16 mouse cellular contexts compared by ENCODE assay signal in the genomic region with DNA sequence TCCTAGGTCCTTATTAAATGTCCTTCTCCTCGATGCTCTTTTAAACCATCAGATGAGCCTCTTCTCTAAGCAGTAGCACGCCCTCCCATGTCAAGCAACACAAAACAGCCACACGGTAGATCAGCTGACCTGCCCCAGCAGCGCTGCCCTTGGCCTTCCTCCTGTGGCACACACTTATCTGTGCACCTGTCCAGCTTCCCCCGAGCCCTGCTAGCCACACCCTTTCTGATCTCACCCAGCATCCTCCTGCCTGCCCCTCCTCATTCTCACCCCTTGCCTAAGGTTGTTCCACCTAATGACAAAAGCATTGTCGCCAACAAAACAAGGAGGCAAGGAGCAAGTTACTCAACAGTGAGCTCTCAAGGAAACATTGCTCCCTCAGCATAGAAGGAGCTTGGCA. TPM values are rescaled to one million over a fixed set of nuclear protein-coding genes. Genes with fewer than 3 reads are reported as not detected.
DNase-seq lines count a peak whose midpoint lies in the region; ATAC-seq lines count a peak whose summit lies in the region.
"Had no signal": no experiment of that assay in that cellular context is flagged by ENCODE, and none has a peak within 500 bp of the region (broad histone marks: within the 10 kb centered on the region; RNA-seq: fewer than 3 reads in every experiment).

No protein-coding gene starts in this region.

- 70% methylated on average over 6 of the region's 6 CpGs for WGBS in forebrain, embryonic 10.5 days
- 46% methylated on average over 6 of the region's 6 CpGs for WGBS in forebrain, embryonic 14.5 days
- WGBS in heart, embryonic 13.5 days, result 43% methylated on average over 6 of the region's 6 CpGs
- WGBS in heart, embryonic 11.5 days (ENCODE audit: insufficient replicate concordance), result 58% methylated on average over 6 of the region's 6 CpGs

- no peak for ATAC-seq in forebrain, embryonic 14.5 days
- ATAC-seq in heart, embryonic 13.5 days (ENCODE audit: extremely low read depth, insufficient number of reproducible peaks, low FRiP score, low TSS enrichment), result no peak
- ATAC-seq in heart, embryonic 11.5 days (replicated peaks; ENCODE audit: insufficient number of reproducible peaks, low FRiP score, low TSS enrichment), result no peak
- no peak for ATAC-seq in megakaryocyte, adult 5-6 weeks (ENCODE audit: poor library complexity, severe bottlenecking)
- no peak for ATAC-seq in frontal cortex, adult (ENCODE audit: low TSS enrichment)
- ATAC-seq: liver, embryonic 12.5 days had no signal

- peaks cover 53% of the 10 kb centered on the region for H3K4me1 ChIP-seq in forebrain, embryonic 10.5 days
- no peaks in the 10 kb centered on the region; the same call in none of the 2 replicates for H3K4me1 ChIP-seq in forebrain, embryonic 14.5 days (ENCODE audit: control insufficient read depth, insufficient read depth, low read length)
- peaks cover 85% of the 10 kb centered on the region for H3K4me1 ChIP-seq in heart, embryonic 13.5 days
- peaks cover 46% of the 10 kb centered on the region for H3K4me1 ChIP-seq in heart, embryonic 11.5 days (ENCODE audit: control insufficient read depth, insufficient read depth, low read length)
- H3K4me1 ChIP-seq in megakaryocyte, embryonic 14.5 days, result no peaks in the 10 kb centered on the region
- H3K4me1 ChIP-seq: liver, embryonic 12.5 days had no signal

- DNase-seq in forebrain, embryonic 10.5 days (ENCODE audit: extremely low spot score, low spot score), result no peak
- no peak for DNase-seq in forebrain, embryonic 14.5 days (ENCODE audit: low spot score)
- no peak for DNase-seq in testis, postnatal 10 days (ENCODE audit: low spot score)
- DNase-seq: adrenal gland, postnatal 14 days; cerebellum, adult 8-10 months; gastrocnemius, postnatal 36 days; kidney, adult 11 months; lung, adult 18-20 months; lung, postnatal 10 days had no signal

- no peak overlapping the region for H3K9ac ChIP-seq in forebrain, embryonic 14.5 days (ENCODE audit: low read length)
- no peak overlapping the region for H3K9ac ChIP-seq in heart, embryonic 13.5 days
- H3K9ac ChIP-seq in heart, embryonic 11.5 days (ENCODE audit: low read depth, low read length), result no peak overlapping the region
- H3K9ac ChIP-seq: hindbrain, embryonic 15.5 days; liver, embryonic 12.5 days had no signal

- no peak overlapping the region for H3K4me2 ChIP-seq in forebrain, embryonic 14.5 days (ENCODE audit: low read length)
- no peak overlapping the region for H3K4me2 ChIP-seq in heart, embryonic 13.5 days
- H3K4me2 ChIP-seq in heart, embryonic 11.5 days, result no peak overlapping the region
- H3K4me2 ChIP-seq: hindbrain, embryonic 15.5 days; liver, embryonic 12.5 days had no signal

- no peaks in the 10 kb centered on the region for H3K36me3 ChIP-seq in forebrain, embryonic 10.5 days (replicated peaks)
- no peaks in the 10 kb centered on the region for H3K36me3 ChIP-seq in forebrain, embryonic 14.5 days (ENCODE audit: control insufficient read depth, insufficient read depth, low read length)
- H3K36me3 ChIP-seq in heart, embryonic 13.5 days, result no peaks in the 10 kb centered on the region
- H3K36me3 ChIP-seq in heart, embryonic 11.5 days (ENCODE audit: control insufficient read depth, insufficient read depth, low read length), result no peaks in the 10 kb centered on the region
- no peaks in the 10 kb centered on the region for H3K36me3 ChIP-seq in megakaryocyte, embryonic 14.5 days (replicated peaks; ENCODE audit: low read length)
- H3K36me3 ChIP-seq: hindbrain, embryonic 15.5 days; liver, embryonic 12.5 days had no signal

- H3K4me3 ChIP-seq in forebrain, embryonic 10.5 days, result no peak overlapping the region; the same call in 1 of the 2 replicates
- H3K4me3 ChIP-seq in forebrain, embryonic 14.5 days (ENCODE audit: low read depth, low read length), result no peak overlapping the region
- H3K4me3 ChIP-seq in heart, embryonic 13.5 days, result no peak overlapping the region
- no peak overlapping the region for H3K4me3 ChIP-seq in heart, embryonic 11.5 days (ENCODE audit: low read depth, low read length)
- H3K4me3 ChIP-seq in megakaryocyte, embryonic 14.5 days (replicated peaks), result peak overlapping the region; percentile 38
- H3K4me3 ChIP-seq: hindbrain, embryonic 15.5 days; liver, embryonic 12.5 days had no signal

- H3K9me3 ChIP-seq in forebrain, embryonic 10.5 days, result peaks cover 4% of the 10 kb centered on the region; the same call in 1 of the 2 replicates
- no peaks in the 10 kb centered on the region for H3K9me3 ChIP-seq in forebrain, embryonic 14.5 days (replicated peaks; ENCODE audit: control insufficient read depth, low read length)
- no peaks in the 10 kb centered on the region for H3K9me3 ChIP-seq in heart, embryonic 13.5 days
- H3K9me3 ChIP-seq in heart, embryonic 11.5 days (replicated peaks; ENCODE audit: control insufficient read depth, low read length), result no peaks in the 10 kb centered on the region
- H3K9me3 ChIP-seq in megakaryocyte, embryonic 14.5 days, result peaks cover 18% of the 10 kb centered on the region
- H3K9me3 ChIP-seq: hindbrain, embryonic 15.5 days; liver, embryonic 12.5 days had no signal

- H3K27ac ChIP-seq in forebrain, embryonic 10.5 days, result peak overlapping the region; percentile 63
- H3K27ac ChIP-seq in forebrain, embryonic 14.5 days (ENCODE audit: low read depth, low read length), result no peak overlapping the region
- H3K27ac ChIP-seq in heart, embryonic 13.5 days (replicated peaks), result peak overlapping the region; percentile 78
- no peak overlapping the region for H3K27ac ChIP-seq in heart, embryonic 11.5 days (ENCODE audit: low read depth, low read length)
- H3K27ac ChIP-seq: hindbrain, embryonic 15.5 days; liver, embryonic 12.5 days had no signal

- H3K27me3 ChIP-seq in forebrain, embryonic 10.5 days (ENCODE audit: poor library complexity, severe bottlenecking), result peaks cover 18% of the 10 kb centered on the region
- no peaks in the 10 kb centered on the region for H3K27me3 ChIP-seq in forebrain, embryonic 14.5 days (replicated peaks; ENCODE audit: control insufficient read depth, insufficient read depth, low read length)
- no peaks in the 10 kb centered on the region for H3K27me3 ChIP-seq in heart, embryonic 13.5 days (replicated peaks)
- no peaks in the 10 kb centered on the region for H3K27me3 ChIP-seq in heart, embryonic 11.5 days (ENCODE audit: control insufficient read depth, insufficient read depth, low read length)
- H3K27me3 ChIP-seq in megakaryocyte, embryonic 14.5 days (replicated peaks), result peaks cover 2% of the 10 kb centered on the region
- H3K27me3 ChIP-seq: hindbrain, embryonic 15.5 days; liver, embryonic 12.5 days had no signal

RNA-seq across cellular contexts. Expression of gene Ror2, which starts 18.1 kb away (rescaled TPM):
- polyA plus RNA-seq in forebrain, embryonic 10.5 days (2016; fragmentation: Nextera tagmentation; extraction: Ambion mirVana), result 17.1 and 18.1 TPM in 2 replicates
- 2.2 and 2.6 TPM in 2 replicates for polyA plus RNA-seq in forebrain, embryonic 14.5 days (2014; fragmentation: Nextera tagmentation; extraction: Ambion mirVana)
- polyA plus RNA-seq in heart, embryonic 13.5 days (2015; fragmentation: Nextera tagmentation; extraction: Ambion mirVana), result 16.4 and 16.5 TPM in 2 replicates
- 10.2 and 12.6 TPM in 2 replicates for polyA plus RNA-seq in heart, embryonic 11.5 days (2014; fragmentation: Nextera tagmentation; extraction: Ambion mirVana)
- polyA plus RNA-seq in megakaryocyte, embryonic 14.5 days (2012; ENCODE audit: insufficient read depth, low replicate concordance), result not detected in 2 replicates
- not detected in 2 replicates for total RNA-seq in megakaryocyte, adult 5-6 weeks (2015)
- total RNA-seq in megakaryocyte, adult 5-6 weeks (2017), result not detected in 2 replicates

Comparison
In these comparisons a context has a peak if more than half of its experiments do, and no peak if none do; other contexts are left out.
1. H3K27ac ChIP-seq: peak in forebrain, embryonic 10.5 days (single experiment) and heart, embryonic 13.5 days (single experiment); none in forebrain, embryonic 14.5 days (single experiment) and heart, embryonic 11.5 days (single experiment).